Mouse (Mus musculus) small intestine, adult 2 months (tissue): ENCODE results near the gene Coro1b.

ENCODE experiments used
- CTCF ChIP-seq: fragments of 200-500 bp; IDR thresholded peaks from 2 replicates; pipeline ENCODE4 v1.5.1; 2012; ENCODE audit warnings: low read depth, mild to moderate bottlenecking, control low read depth, inconsistent platforms, low read length, moderate library complexity, mixed read lengths; ENCODE audit not compliant: insufficient replicate concordance, insufficient read length; ENCODE audit errors: extremely low read depth
- POLR2A ChIP-seq: fragments of 200-500 bp; IDR thresholded peaks from 2 replicates; pipeline ENCODE4 v1.6.1; 2012; ENCODE audit warnings: low read depth, mild to moderate bottlenecking, control low read depth, inconsistent platforms, low read length, moderate library complexity

DNA sequence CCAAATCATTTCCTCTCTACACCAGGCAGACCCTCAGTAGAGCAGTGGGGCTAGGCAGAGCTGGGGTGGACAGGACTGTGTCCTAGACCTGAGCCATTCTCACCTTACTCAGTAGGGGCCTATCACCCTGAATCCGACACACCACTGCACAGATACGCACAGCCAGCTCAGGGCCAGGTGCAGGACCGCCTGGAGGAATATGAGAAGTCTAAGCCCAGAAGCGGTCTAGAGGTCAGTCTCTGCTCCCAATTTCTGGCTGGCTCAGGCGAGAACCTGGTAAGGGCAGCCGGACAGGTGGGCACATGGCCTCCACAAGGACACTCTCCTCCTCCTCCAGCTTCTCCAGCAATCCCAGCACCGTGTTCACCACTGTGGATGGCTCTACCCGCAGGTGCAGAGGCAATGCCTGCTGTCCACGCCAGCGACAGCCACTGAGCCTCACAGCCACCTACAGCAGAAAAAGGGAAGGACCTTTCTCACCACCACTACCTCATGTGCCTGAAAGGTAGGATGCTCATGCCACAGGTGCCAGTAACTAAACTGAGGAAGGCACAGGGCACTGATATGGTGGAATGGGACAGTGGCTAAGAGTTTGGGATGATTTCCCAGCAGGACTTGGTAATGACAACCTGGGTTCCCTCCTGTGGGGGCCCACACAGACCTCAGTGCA, 22.4 kb downstream of the Coro1b start:
- TF ChIP-seq POLR2A = no peak
- no peak for TF ChIP-seq CTCF
